Mouse (Mus musculus): ENCODE measurements around the gene Dph1.
"Not testable (repeated sequence)": the region's sequence is repeated elsewhere in the genome, so short reads cannot be mapped to it uniquely, and the experiment has no call there.

Gene Dph1

DNA sequence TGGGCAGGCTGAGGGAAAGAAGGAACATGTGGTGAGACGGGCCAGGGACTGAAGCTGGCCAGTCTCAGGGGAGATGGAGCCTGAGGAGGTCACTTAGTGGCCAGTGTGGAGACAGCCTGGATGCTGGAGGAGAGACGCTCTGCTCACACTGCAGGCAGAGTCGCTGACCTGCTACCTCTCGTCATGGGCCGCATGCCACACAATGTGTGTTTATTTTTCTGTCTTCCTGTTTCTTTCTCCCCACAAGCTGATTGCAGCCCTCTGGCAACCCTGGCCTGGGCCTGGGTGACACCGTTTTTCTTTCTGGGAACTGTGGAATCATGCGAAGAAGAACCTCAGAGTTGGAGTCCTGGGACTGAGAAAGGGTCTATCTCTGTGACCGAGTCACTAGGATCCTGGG lies 10.7 kb upstream of the Dph1 start:
- DNase-seq = no peak

DNA sequence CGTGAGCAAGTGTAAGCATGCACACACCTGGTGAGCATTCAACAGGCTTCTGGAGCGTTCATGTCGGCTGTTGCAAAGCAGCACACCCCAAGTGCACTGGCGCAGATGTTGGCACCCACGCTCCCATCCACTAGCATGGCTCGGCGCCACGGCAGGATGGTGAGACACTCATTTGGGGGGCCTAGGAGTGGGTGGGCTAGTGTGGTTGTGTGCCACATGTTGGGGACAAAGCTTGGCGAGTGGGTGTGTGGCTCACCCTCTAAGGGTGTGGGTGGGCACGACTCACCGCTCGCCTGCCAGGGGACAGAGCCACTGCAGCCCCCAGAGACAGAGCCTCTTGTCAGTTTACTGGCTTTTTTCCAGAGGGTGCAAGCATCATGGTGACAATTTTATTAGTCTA lies 9.9 kb upstream of the Dph1 start:
- DNase-seq = no peak

DNA sequence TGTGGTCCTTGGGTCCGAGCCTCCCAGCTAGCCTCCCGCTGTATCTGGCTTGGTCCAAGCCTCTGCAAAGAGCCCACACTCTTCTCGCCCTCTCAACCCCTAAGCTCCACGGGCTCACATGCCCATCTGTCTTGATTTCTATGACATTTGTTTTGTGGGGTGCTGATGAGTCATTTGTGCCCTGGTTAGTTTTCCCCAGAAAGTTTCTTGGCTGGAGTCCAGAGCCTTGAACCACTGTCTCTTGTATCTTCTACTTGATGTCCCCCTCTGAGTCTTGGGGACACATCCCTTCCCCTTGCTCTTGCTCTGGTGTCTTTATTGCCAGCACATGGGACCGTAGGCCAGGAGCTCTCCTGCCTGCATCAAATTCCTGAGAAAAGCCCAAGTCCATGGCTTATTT lies 8.9 kb upstream of the Dph1 start:
- no peak for DNase-seq

DNA sequence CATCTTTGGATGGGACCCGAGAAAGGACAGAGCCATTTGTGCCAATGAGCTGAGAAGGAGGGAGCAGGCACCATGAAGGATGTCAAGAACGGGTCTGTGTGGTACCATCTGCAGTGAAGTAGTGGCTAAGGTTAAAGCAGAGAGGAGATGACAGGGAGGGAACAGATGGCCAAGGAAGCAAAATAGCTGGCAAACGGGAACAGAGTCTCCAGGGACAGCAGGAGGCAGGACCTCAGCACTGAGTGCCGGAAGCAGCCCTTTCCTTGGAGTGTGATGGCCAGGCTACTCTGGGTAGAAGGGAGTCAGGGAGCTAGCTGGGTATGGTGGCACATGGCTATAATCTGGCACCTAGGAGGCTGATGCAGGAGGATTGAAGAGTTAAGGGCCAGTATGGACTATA lies 7.8 kb upstream of the Dph1 start:
- no peak for DNase-seq

GRCm38 (mm10) chr11:75197956-75198355 lies 6.9 kb upstream of the Dph1 start:
- no peak for DNase-seq

DNA sequence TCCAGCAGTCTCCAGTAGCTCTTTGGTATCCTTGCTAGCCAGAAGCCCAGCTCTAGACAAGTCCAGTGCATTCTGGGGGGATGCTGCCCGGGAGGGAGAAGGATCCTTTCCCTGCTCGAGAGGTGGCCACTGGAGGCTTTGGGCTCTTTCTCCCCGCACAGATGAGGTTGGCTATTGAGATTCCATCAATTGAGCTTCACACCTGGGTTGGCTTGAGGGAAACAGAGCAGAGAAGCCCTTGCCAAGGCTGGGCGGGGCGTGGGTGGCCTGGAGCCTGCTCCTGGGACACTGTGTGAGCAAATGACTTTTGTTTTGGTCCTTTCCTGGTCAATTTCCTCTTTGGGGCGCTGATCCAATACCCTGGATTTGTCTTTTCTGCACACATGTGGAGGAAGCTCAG lies 5.1 kb upstream of the Dph1 start:
- no peak for DNase-seq

DNA sequence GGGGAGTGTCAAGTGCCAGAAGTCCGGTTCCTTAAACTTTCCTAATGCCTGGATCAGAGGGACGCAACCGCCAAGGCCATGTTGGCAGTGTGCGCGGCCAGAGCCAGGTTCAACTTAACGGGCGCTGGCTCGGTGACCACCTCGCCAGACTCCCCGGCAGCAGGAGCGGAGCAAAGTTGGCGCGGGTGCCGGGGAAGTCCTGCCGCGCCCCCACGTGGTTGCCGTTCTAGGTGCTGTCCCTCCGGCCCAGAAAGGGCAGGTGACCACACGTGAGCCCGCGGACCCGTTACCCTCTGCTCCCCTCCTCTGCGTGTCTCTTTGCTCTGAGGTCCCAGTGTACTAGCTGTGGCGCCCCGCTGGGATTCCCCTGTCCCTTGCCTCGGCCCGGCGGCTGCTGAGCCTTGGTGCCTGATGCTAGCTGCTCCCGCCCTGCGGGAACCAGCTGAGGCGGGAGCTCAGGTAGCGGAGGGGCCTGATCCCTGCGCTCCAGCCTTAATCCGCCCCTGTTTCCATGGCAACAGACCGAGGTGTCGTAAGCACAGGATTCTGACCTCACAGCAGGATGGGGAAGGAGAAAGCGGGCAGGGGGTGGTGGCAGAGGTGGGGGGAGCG lies 3.9 kb upstream of the Dph1 start:
- DNase-seq = peak; percentile 67

DNA sequence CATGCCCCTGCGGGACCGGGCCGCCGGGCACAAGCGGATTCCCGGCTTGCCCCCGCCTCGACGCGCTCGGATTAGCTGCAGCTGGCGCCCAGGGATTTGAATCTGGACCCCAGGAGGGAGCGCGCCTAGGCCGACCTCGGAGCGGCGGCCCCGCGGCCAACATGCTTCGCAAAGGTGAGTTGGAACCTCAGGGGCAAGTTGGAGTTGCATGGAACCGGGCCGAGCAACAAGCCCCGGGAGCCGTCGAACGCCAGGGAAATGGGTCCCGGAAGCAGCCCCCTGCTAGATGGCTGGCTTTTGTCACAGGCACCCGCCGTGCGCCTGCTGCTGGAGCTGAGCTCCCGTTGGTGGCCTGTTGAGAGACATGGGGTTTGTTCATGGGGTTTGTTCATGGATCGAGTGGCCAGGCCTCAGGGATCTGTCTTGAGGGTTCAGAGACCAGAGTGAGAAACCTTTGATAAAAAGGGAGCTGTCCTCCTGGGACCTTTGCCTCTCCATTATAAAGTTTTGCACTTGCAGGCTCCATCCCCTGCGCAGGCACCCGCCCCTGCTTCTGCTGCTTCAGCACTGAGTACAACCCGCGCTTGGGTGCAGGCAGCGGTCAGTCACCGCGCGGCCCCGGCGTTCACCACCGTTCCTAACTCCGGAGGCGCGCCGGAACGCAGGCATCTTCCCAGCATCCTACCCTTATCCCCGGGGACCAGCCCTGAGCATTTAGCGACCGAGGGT lies 3.2 kb upstream of the Dph1 start:
- DNase-seq = no peak

DNA sequence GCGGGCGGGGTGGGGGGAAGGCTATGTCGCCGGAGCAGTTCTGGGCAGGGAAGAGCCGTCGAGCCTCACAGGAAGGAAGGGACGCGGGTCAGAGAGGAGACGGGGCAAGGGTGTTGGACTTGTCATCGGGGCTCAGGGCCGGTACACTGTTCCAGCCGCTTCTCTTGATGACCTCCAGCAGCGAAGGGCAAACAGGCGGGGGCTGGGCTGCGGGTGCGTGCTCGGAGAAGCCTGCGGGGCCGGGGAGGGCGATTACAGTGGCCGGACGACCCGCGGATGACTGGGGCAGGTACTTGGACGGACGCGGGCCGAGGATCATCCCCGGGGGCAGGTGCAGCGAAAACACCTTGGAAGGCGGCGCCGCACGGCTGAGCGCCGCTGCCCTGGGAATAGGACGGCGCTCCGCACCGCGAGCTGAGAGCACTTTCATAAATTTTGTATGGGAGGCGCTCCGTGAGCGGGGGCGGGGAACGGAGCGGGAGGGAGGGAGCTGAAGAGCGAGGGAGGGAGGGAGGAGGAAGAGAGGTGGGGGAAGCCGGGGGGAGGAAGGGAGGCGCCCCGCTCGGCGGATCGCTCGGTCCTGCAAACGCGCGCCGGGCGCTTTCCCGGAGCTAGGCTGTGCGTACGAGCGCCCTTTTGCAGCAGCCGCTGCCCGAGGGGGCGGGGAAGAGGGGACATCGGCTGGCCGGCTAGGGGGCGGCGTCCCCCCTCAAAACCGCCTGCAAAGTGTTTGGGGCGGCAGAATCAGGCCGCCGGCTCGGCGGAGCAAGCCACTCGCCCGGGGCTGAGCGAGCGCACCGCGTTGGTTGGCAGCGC lies 2.4 kb upstream of the Dph1 start, which contains the start of gene Rtn4rl1:
TSS of gene Rtn4rl1 (plus strand) at position 528 of the 816 bp plus-strand sequence.
- DNase-seq = peak; percentile 81

DNA sequence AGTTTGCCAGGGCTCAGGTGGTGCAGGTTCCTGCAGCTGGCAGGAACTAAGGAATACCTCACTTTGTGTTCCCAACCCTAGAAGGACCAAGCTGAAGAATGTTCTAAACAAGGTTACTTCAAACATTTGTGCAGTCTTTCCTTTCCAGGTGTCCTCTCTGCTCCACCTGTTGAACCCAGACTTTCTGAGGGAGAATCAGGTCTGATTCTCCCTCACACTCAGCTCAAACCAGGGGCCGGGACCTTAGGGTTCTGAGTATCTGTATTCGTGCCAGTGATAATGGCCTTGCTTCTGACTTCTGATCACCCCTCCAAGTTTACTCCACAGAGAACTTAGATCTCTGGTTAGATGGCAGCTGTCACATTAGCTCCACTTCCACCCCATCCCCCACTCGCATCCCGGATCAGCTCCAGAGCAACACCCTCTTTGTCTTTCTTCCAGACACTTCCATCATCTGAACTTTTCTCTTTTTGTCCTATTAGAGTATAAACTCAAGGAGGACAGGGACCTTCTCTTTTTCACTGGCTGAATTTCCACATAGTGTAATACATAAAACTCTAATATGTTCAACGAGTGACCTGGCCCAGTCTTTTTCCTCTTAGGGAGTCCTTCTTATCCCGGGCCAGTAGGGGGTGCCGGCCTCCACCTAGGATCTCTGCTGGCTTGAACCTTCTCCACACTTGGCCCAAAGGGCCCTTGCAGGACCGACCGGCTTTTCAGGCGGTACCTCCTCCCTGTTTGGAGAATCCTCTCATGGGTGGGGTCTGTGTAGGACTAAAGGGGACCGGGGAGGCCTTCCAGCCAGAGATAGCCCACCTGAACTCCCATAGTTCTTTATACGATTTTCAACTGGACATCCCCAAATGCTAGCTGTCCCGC lies 1.5 kb upstream of the Dph1 start:
- peak; percentile 87 for DNase-seq

DNA sequence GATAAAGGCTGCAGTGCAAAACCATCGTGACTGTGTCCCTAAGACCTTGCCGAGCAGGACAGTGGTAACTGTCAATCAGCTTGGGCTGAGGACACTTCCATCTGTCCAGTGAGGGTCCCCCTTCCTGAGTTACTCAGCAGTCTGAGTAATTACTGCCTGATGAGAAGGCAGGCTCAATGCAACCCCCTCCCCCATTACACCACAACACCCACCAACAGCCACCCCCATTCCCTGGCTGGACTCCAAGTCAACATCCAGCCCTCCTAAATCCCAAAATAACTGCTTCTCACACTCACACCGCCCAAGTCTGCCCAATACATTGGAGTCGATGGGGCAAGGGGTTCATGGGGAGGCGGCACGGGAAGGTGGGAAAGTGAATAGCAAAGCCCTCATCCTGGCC lies 800 bp upstream of the Dph1 start:
- no peak for DNase-seq

DNA sequence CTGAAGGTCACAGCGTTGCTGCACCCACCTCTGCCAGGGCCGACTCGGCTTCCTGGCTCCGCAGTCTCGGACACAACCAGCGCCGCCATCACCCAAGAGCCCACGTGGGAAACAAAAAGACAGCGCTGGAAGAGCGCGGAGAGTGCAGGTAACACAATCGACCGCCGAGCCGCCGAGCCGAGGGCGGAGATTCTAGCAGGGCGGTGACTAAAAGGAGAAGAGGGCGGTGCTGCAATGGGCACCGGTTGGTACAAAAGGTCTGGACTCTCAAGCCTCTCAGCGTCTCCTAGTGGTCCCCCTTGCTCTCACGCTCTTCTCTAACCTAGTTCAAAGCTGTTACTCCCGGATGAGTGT lies 693 bp downstream of the Dph1 start:
- peak; percentile 90 for DNase-seq

GRCm38 (mm10) chr11:75189713-75190370 lies 1.2 kb downstream of the Dph1 start:
- no peak for DNase-seq

- DNase-seq = no peak
Measured at GRCm38 (mm10) chr11:75184986-75185385, 6.1 kb downstream of the Dph1 start.

DNA sequence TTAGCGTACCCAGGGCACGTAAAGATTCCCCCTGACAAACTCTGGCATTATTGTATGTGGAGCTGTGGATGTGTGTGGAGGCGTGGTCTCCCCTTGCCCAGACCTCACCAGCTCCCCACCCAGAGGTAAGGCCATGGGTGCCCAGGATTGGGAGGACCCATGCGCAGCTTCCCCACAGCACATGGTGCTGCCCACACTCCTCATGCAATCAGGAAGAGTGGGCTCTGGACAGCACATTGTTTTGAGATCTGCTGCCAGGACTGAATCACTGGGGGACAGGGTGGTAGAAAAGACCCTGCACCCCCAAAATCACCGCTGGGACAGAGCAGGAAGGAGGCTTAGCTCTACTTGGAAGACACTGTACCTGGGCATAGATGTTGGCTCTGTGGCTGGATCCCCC lies 6.5 kb downstream of the Dph1 start:
- DNase-seq = no peak

DNA sequence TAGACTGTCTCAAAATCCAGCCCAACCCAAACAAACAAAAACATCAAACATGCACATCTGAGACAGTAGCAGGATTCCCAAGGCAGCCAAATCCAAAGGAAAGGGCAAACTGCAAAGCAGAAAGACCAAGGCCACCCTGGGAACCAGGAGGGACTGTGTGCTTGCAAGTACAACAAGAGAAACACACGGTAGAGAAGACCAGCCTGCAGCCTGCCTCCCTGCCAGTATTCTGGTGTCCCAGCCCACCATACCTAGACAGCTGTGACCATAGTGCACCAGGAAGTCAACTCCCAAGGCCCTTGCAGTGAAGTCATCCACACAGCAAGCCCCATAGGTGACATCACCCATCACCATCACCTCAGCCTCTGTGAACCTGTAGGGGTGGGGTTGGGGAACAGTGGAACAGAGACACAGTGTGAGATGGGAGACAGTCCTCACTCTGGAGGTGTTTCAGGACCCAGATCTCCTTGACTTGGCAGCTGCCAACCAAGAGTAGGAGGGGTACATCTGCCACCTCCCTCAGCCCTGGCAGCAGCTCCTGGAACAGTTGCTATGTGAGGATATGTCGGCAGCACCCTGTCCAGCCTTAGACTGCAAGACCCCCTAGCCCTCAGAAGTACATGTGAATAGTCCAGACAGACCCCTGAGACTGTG lies 7.0 kb downstream of the Dph1 start:
- DNase-seq = no peak

DNA sequence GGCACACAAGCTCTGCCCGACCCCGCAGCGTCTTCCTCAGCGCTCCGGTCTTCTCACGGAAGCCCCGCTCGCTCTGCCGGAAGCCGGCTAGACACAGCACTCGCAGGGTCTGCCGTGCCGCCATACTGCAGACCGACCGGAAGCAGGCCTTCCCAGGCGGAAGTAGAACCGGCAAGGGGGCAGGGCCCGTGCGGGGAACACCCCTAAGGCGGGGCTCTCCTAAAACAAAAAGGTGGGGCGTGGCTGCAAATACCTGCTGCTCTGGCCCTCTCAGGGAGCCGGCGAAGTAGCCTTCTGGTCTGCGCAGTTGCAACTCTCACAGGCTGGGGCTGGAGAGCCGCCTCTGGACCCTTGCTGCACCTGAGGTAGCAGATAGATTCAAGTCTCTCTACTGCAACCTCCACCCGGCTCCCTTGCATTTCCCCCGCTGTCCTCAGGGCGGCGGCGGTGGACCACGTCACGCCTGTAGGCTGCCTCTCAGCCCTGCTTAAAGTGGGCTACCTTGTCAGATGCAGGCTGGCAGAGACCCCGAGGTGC lies 12.3 kb downstream of the Dph1 start, which contains the start of gene Ovca2:
TSS of gene Ovca2 (minus strand) at position 164 of the 537 bp plus-strand sequence.
- peak; percentile 93 for DNase-seq

DNA sequence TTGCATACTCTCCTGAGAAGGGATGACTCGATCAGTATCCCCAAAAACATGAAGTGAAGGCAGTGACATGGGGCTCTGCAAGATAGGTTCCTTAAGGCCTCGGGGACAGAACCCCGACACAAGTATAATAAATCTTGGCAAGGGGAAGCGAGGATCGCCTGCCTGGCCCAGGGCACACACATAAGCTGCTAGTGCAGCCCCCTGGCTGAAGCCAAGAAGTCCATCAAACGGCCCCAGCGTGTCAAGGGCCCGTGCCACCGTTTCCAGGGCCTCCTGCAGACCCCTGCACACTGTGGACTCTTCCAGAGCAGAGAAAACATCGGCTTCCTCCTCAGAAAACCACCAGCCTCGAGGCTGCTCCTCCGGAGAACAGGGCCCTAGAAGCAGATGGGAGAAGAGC lies 13.0 kb downstream of the Dph1 start:
- no peak for DNase-seq

GRCm38 (mm10) chr11:75174574-75174973 lies 16.5 kb downstream of the Dph1 start:
- DNase-seq = not testable (repeated sequence)

DNA sequence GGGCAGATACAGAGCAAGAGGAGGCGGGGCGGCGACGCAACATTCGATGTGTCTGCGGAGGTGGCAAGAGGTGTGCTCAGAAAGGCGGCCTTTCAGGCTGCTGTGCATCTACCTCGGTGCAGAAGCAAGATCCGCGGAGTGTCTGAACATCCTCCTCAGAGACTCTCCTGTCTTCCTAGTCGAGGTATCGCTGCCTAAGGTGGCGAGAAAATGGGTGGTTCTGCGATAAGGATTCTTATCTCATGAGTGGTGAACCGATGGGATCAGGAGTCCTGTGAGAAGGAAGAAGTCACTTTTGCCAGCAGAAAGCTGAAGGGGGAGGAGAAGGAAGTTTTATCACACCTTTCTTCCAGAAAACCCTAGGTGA lies 17.3 kb downstream of the Dph1 start:
- no peak for DNase-seq

- DNase-seq = peak; percentile 91
Measured at GRCm38 (mm10) chr11:75173095-75173798, 17.8 kb downstream of the Dph1 start.

Data from kidney, postnatal 14 days (tissue).